Mouse (Mus musculus) MEL (cell line): ENCODE data around the gene Tmem171. TPM values are rescaled to one million over a fixed set of nuclear protein-coding genes. Genes with fewer than 3 reads are reported as not detected.

Source experiments
- DNase-seq: peaks from one replicate; pipeline ENCODE4 v3.0.0; 2011; ENCODE audit warnings: low read depth, low spot score
- H3K27ac ChIP-seq: 2 replicates; pipeline ENCODE4 v1.5.1; 2012; ENCODE audit warnings: low read depth, mild to moderate bottlenecking, control low read depth, low read length, moderate library complexity; ENCODE audit not compliant: control insufficient read depth
- H3K27me3 ChIP-seq, 2 experiments: fragments of 150-350 bp in 1 of 2; sonication (generic) in 1 of 2; 2 replicates each; pipeline ENCODE4 v1.6.1; 2012; ENCODE audit warnings: low read length in 2 of 2, mild to moderate bottlenecking in 2 of 2, improper control_type of control experiment in 1 of 2, moderate library complexity in 1 of 2; ENCODE audit not compliant: insufficient read depth in 2 of 2, control insufficient read depth in 1 of 2
- H3K36me3 ChIP-seq, 2 experiments: 2 replicates each; pipeline ENCODE4 v1.6.1; 2012 to 2014; ENCODE audit warnings: low read length in 2 of 2, improper control_type of control experiment in 1 of 2, inconsistent platforms in 1 of 2, mild to moderate bottlenecking in 1 of 2; ENCODE audit not compliant: insufficient read depth in 2 of 2, control insufficient read depth in 1 of 2
- H3K4me1 ChIP-seq, 2 experiments: fragments of 150-350 bp in 1 of 2; sonication (generic) in 1 of 2; 2 replicates each; pipeline ENCODE4 v1.6.1; 2012; ENCODE audit warnings: low read length in 2 of 2, improper control_type of control experiment in 1 of 2, mild to moderate bottlenecking in 1 of 2; ENCODE audit not compliant: insufficient read depth in 2 of 2, control insufficient read depth in 1 of 2
- H3K4me3 ChIP-seq, 2 experiments: fragments of 150-350 bp in 1 of 2; sonication (generic) in 1 of 2; 2 replicates each; pipeline ENCODE4 v1.5.1; 2012; ENCODE audit warnings: low read depth in 2 of 2, low read length in 2 of 2, mild to moderate bottlenecking in 2 of 2, moderate library complexity in 2 of 2, control low read depth in 1 of 2, improper control_type of control experiment in 1 of 2; ENCODE audit not compliant: control insufficient read depth in 1 of 2, insufficient read depth in 1 of 2
- H3K79me2 ChIP-seq: 2 replicates; pipeline ENCODE4 v1.6.1; 2012; ENCODE audit warnings: mild to moderate bottlenecking, low read length, moderate library complexity; ENCODE audit not compliant: control insufficient read depth, poor library complexity, insufficient read depth
- H3K9ac ChIP-seq: 2 replicates; pipeline ENCODE4 v1.6.1; 2012; ENCODE audit warnings: low read depth, mild to moderate bottlenecking, control low read depth, low read length, moderate library complexity; ENCODE audit not compliant: control insufficient read depth, poor library complexity, severe bottlenecking
- H3K9me3 ChIP-seq: fragments of 150-350 bp; sonication (generic); replicated peaks from 2 replicates; pipeline ENCODE4 v1.6.1; 2012; ENCODE audit warnings: mild to moderate bottlenecking, low read length, improper control_type of control experiment, moderate library complexity; ENCODE audit not compliant: insufficient read depth
- E2F4 ChIP-seq: IDR thresholded peaks from 2 replicates; pipeline ENCODE4 v1.6.1; 2011; ENCODE audit warnings: low read depth, low read length, improper control_type of control experiment, borderline replicate concordance
- ELF1 ChIP-seq: IDR thresholded peaks from 2 replicates; pipeline ENCODE4 v1.6.1; 2014; ENCODE audit warnings: low read depth, mild to moderate bottlenecking, inconsistent platforms, low read length, improper control_type of control experiment, moderate library complexity
- EP300 ChIP-seq, 2 experiments: IDR thresholded peaks; 2 replicates each; pipeline ENCODE4 v1.6.1; 2011; ENCODE audit warnings: improper control_type of control experiment in 2 of 2, low read length in 2 of 2, low read depth in 1 of 2, mild to moderate bottlenecking in 1 of 2
- GABPA ChIP-seq: IDR thresholded peaks from 2 replicates; pipeline ENCODE4 v1.6.1; 2012; ENCODE audit warnings: low read depth, mild to moderate bottlenecking, inconsistent platforms, low read length, improper control_type of control experiment, moderate library complexity
- JUND ChIP-seq: IDR thresholded peaks from 2 replicates; pipeline ENCODE4 v1.6.1; 2011; ENCODE audit warnings: low read depth, mild to moderate bottlenecking, improper control_type of control experiment, low read length
- MAX ChIP-seq: IDR thresholded peaks from 2 replicates; pipeline ENCODE4 v1.6.1; 2011; ENCODE audit warnings: low read length, improper control_type of control experiment
- MYB ChIP-seq: IDR thresholded peaks from 2 replicates; pipeline ENCODE4 v1.6.1; 2011; ENCODE audit warnings: mild to moderate bottlenecking, low read depth, low read length, improper control_type of control experiment
- RAD21 ChIP-seq: IDR thresholded peaks from 2 replicates; pipeline ENCODE4 v1.6.1; 2011; ENCODE audit warnings: mild to moderate bottlenecking, low read depth, low read length, improper control_type of control experiment
- SIN3A ChIP-seq: IDR thresholded peaks from 2 replicates; pipeline ENCODE4 v1.6.1; 2012; ENCODE audit warnings: low read length, improper control_type of control experiment, inconsistent platforms
- SMC3 ChIP-seq: IDR thresholded peaks from 2 replicates; pipeline ENCODE4 v1.6.1; 2011; ENCODE audit warnings: low read depth, low read length, improper control_type of control experiment
- TCF12 ChIP-seq: IDR thresholded peaks from 2 replicates; pipeline ENCODE4 v1.6.1; 2014; ENCODE audit warnings: low read depth, mild to moderate bottlenecking, inconsistent platforms, low read length, improper control_type of control experiment, moderate library complexity
- UBTF ChIP-seq: IDR thresholded peaks from 2 replicates; pipeline ENCODE4 v1.6.1; 2012; ENCODE audit warnings: low read depth, mild to moderate bottlenecking, inconsistent platforms, low read length, improper control_type of control experiment, moderate library complexity, borderline replicate concordance; ENCODE audit not compliant: insufficient read depth
- ZMIZ1 ChIP-seq: IDR thresholded peaks from 2 replicates; pipeline ENCODE4 v1.6.1; 2012; ENCODE audit warnings: low read depth, mild to moderate bottlenecking, inconsistent platforms, low read length, improper control_type of control experiment, moderate library complexity
- polyA plus RNA-seq, 2 experiments: library from polyadenylated mRNA; stranded (reverse) in 1 of 2; unstranded in 1 of 2; fragments of >175 nt in 1 of 2; fragments of >200 nt in 1 of 2; gene quantifications; 2 replicates each; pipeline versions ENCODE4 v1.2.1 to v1.2.4; 2012; ENCODE audit warnings: low replicate concordance in 2 of 2, low read depth in 1 of 2; ENCODE audit not compliant: insufficient read length in 2 of 2, insufficient read depth in 1 of 2, missing spikeins in 1 of 2
- total RNA-seq: library from RNA; depleted of rRNA; stranded (reverse); fragments of 300-350 nt; gene quantifications from 2 replicates; pipeline ENCODE4 v1.2.3, GENCODE M21; 2012

Gene Tmem171
- total and polyA plus RNA-seq, 3 experiments, result not detected

DNA sequence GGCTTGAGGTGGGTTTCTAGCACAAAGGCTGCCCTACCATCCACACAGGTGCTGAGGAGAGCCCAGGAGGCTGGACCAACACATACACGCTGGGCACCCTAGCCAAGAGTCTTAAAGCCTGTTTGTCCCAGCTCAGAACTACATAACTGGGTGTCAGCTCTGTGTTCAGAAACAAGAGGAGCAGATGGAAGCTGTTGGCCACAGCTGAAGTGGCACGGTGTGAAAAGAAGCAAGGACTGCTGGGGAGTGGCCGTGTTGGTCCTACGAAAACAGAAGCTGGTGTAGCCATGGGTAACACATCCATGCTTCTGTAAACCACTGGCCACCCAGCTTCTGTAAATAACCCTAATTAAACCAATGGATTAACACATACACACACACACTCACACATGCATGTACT lies 39.3 kb downstream of the Tmem171 start:
- no peaks in the 10 kb centered on the region for H3K36me3 ChIP-seq
- no peaks in the 10 kb centered on the region for H3K79me2 ChIP-seq
- no peak overlapping the region for H3K4me3 ChIP-seq
- no peak for DNase-seq
- no peaks in the 10 kb centered on the region for H3K27me3 ChIP-seq
- H3K9me3 ChIP-seq, result no peaks in the 10 kb centered on the region
- TF ChIP-seq MYB, result no peak
- no peak for TF ChIP-seq EP300 (IDR thresholded peaks at IDR 0.05; ENCODE audit: low read depth in 1 of 2, low read length in 2 of 2)
- TF ChIP-seq E2F4, result no peak
- no peak for TF ChIP-seq SIN3A
- H3K9ac ChIP-seq, result no peak overlapping the region
- no peak overlapping the region for H3K27ac ChIP-seq
- H3K4me1 ChIP-seq, result no peaks in the 10 kb centered on the region

- Histone ChIP-seq H3K4me1 (no peaks in the 10 kb centered on the region), H3K36me3 (no peaks in the 10 kb centered on the region), H3K27ac (no peak overlapping the region), H3K4me3 (no peak overlapping the region), H3K9me3 (no peaks in the 10 kb centered on the region), H3K9ac (no peak overlapping the region), H3K27me3 (no peaks in the 10 kb centered on the region), H3K79me2 (no peaks in the 10 kb centered on the region)
- no peak for DNase-seq
- TF ChIP-seq RAD21 (no peak), UBTF (no peak), ZMIZ1 (no peak), GABPA (no peak)
These were observed 40.3 kb downstream of the Tmem171 start for GRCm38 (mm10) chr13:98654129-98654939.

DNA sequence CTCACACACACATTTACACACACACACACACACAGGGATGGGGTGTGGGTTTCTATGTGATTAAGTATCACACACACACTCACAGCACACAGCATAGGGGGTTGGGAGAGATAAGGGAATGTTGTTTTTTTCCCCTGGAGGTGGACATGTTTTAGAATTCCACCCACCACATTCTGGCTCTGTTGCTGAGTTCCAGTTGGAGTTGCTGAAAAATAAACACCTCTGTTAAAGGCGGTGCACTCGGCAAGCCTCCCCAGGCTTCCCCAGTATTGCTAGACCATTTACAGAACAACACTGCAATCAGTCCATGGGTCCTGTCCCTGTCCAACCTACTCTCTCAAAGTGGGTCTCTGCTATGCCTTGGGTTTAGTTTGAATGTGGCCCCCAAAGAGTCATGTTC lies 42.4 kb downstream of the Tmem171 start:
- Histone ChIP-seq H3K36me3 (no peaks in the 10 kb centered on the region), H3K27me3 (no peaks in the 10 kb centered on the region), H3K4me3 (no peak overlapping the region), H3K9me3 (no peaks in the 10 kb centered on the region), H3K27ac (no peak overlapping the region), H3K4me1 (no peaks in the 10 kb centered on the region), H3K9ac (no peak overlapping the region), H3K79me2 (no peaks in the 10 kb centered on the region)
- TF ChIP-seq MAX, result no peak
- no peak for TF ChIP-seq SMC3
- no peak for TF ChIP-seq JUND
- no peak for TF ChIP-seq TCF12
- no peak for TF ChIP-seq ELF1
- no peak for TF ChIP-seq E2F4
- no peak for DNase-seq
